12 mouse cellular contexts compared by ENCODE assay signal in the genomic region with DNA sequence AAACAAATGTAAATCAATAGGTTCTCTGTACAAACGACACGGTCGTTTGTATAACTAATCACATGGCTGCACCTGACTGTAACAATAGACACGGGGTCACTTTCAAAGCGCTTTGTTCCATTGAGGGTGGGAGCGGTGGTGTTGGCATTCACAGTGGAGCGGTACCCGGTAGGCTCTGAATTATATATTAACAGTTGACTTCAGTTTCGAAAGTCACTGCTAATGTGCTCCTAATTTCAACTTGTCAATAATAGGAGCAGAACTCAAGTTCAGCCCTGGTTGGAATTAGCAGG.
"Had no signal": no experiment of that assay in that cellular context is flagged by ENCODE, and none has a peak within 500 bp of the region (broad histone marks: within the 10 kb centered on the region; RNA-seq: fewer than 3 reads in every experiment).

No protein-coding gene starts in this region.

- DNase-seq: kidney, adult 8-10 months; kidney, postnatal 36 days; left cerebral cortex, postnatal 4 days; right cerebral cortex, postnatal 14 days; thymus, adult 2 months; thymus, postnatal 25 days had no signal

- H3K4me3 ChIP-seq: layer of hippocampus, adult 2 months; limb, embryonic 13.5 days; midbrain, embryonic 12.5 days had no signal

- H3K36me3 ChIP-seq: limb, embryonic 13.5 days; midbrain, embryonic 12.5 days had no signal

- H3K4me2 ChIP-seq: limb, embryonic 13.5 days; midbrain, embryonic 12.5 days had no signal

- ATAC-seq: intestine, embryonic 16.5 days; lung, postnatal 0 days had no signal

- H3K27me3 ChIP-seq: limb, embryonic 13.5 days; midbrain, embryonic 12.5 days had no signal

- H3K9ac ChIP-seq: limb, embryonic 13.5 days; liver, embryonic 14.5 days; midbrain, embryonic 12.5 days had no signal

- H3K9me3 ChIP-seq: limb, embryonic 13.5 days; midbrain, embryonic 12.5 days had no signal

- H3K27ac ChIP-seq: layer of hippocampus, adult 2 months; limb, embryonic 13.5 days; liver, embryonic 14.5 days; midbrain, embryonic 12.5 days had no signal

- H3K4me1 ChIP-seq: limb, embryonic 13.5 days; midbrain, embryonic 12.5 days had no signal
